Comparison of ENCODE assay signal across 8 mouse cellular contexts in genomic region chr1:55406531-55407375, GRCm38 (mm10). TPM values are rescaled to one million over a fixed set of nuclear protein-coding genes. Genes with fewer than 3 reads are reported as not detected.
DNase-seq lines count a peak whose midpoint lies in the region; ATAC-seq lines count a peak whose summit lies in the region.

No protein-coding gene starts in this region.

- DNase-seq in brain, adult 2 months (ENCODE audit: low read depth, low spot score), result peak; percentile 61
- peak; percentile 51 for DNase-seq in limb, embryonic 10.5 days (ENCODE audit: low spot score)
- DNase-seq in thymus, postnatal 14 days, result peak; percentile 62

- peak overlapping the region; percentile 90 for H3K4me3 ChIP-seq in megakaryocyte, embryonic 14.5 days (replicated peaks)
- peak overlapping the region; percentile 82 for H3K4me3 ChIP-seq in forebrain, embryonic 13.5 days
- H3K4me3 ChIP-seq in hindbrain, embryonic 16.5 days (ENCODE audit: low read length), result peak overlapping the region; percentile 88
- peak overlapping the region; percentile 77 for H3K4me3 ChIP-seq in limb, embryonic 10.5 days
- peak overlapping the region; percentile 74 for H3K4me3 ChIP-seq in midbrain, embryonic 12.5 days

- peak overlapping the region; percentile 96 for H3K4me2 ChIP-seq in forebrain, embryonic 13.5 days
- H3K4me2 ChIP-seq in hindbrain, embryonic 16.5 days (ENCODE audit: low read length), result peak overlapping the region; percentile 96
- H3K4me2 ChIP-seq in midbrain, embryonic 12.5 days (replicated peaks), result peak overlapping the region; percentile 96

- H3K36me3 ChIP-seq in megakaryocyte, embryonic 14.5 days (replicated peaks; ENCODE audit: low read length), result no peaks in the 10 kb centered on the region
- H3K36me3 ChIP-seq in forebrain, embryonic 13.5 days (ENCODE audit: poor library complexity, severe bottlenecking), result no peaks in the 10 kb centered on the region
- no peaks in the 10 kb centered on the region for H3K36me3 ChIP-seq in hindbrain, embryonic 16.5 days (ENCODE audit: control insufficient read depth, insufficient read depth, low read length)
- no peaks in the 10 kb centered on the region for H3K36me3 ChIP-seq in limb, embryonic 10.5 days
- H3K36me3 ChIP-seq in midbrain, embryonic 12.5 days, result no peaks in the 10 kb centered on the region

- H3K27me3 ChIP-seq in megakaryocyte, embryonic 14.5 days (replicated peaks), result peaks cover 43% of the 10 kb centered on the region
- H3K27me3 ChIP-seq in forebrain, embryonic 13.5 days, result 0 out of 2 replicates have a peak, but pooled peaks cover 5% of the 10 kb centered on the region
- H3K27me3 ChIP-seq in hindbrain, embryonic 16.5 days (replicated peaks; ENCODE audit: control insufficient read depth, insufficient read depth, low read length), result no peaks in the 10 kb centered on the region; the same call in 1 of the 2 replicates
- H3K27me3 ChIP-seq in limb, embryonic 10.5 days (ENCODE audit: low read depth, poor library complexity, severe bottlenecking), result peaks cover 46% of the 10 kb centered on the region
- H3K27me3 ChIP-seq in midbrain, embryonic 12.5 days, result peaks cover 21% of the 10 kb centered on the region

- 4% methylated on average over 32 of the region's 35 CpGs for WGBS in forebrain, embryonic 13.5 days
- 3% methylated on average over 34 of the region's 35 CpGs for WGBS in hindbrain, embryonic 16.5 days
- WGBS in limb, embryonic 10.5 days, result 4% methylated on average over 35 of the region's 35 CpGs
- WGBS in midbrain, embryonic 12.5 days, result 4% methylated on average over 33 of the region's 35 CpGs

- H3K27ac ChIP-seq in forebrain, embryonic 13.5 days, result peak overlapping the region; percentile 66
- peak overlapping the region; percentile 87 for H3K27ac ChIP-seq in hindbrain, embryonic 16.5 days (ENCODE audit: low read depth, low read length)
- peak overlapping the region; percentile 79 for H3K27ac ChIP-seq in limb, embryonic 10.5 days
- peak overlapping the region; percentile 76 for H3K27ac ChIP-seq in midbrain, embryonic 12.5 days (replicated peaks)

- 0 out of 2 replicates have a peak, but pooled peaks cover 3% of the 10 kb centered on the region for H3K9me3 ChIP-seq in megakaryocyte, embryonic 14.5 days
- no peaks in the 10 kb centered on the region for H3K9me3 ChIP-seq in forebrain, embryonic 13.5 days (replicated peaks)
- H3K9me3 ChIP-seq in hindbrain, embryonic 16.5 days (ENCODE audit: control insufficient read depth, low read length), result no peaks in the 10 kb centered on the region
- H3K9me3 ChIP-seq in limb, embryonic 10.5 days (replicated peaks), result no peaks in the 10 kb centered on the region
- H3K9me3 ChIP-seq in midbrain, embryonic 12.5 days, result no peaks in the 10 kb centered on the region

- H3K9ac ChIP-seq in forebrain, embryonic 13.5 days, result peak overlapping the region; percentile 85
- peak overlapping the region; percentile 85 for H3K9ac ChIP-seq in hindbrain, embryonic 16.5 days (ENCODE audit: low read depth, low read length)
- peak overlapping the region; percentile 69 for H3K9ac ChIP-seq in midbrain, embryonic 12.5 days (replicated peaks)

- ATAC-seq in megakaryocyte, adult 5-6 weeks (ENCODE audit: poor library complexity, severe bottlenecking), result no peak
- no peak; the same call in 1 of the 2 replicates for ATAC-seq in forebrain, embryonic 13.5 days
- ATAC-seq in hindbrain, embryonic 16.5 days, result peak; percentile 31; the same call in 1 of the 2 replicates
- ATAC-seq in midbrain, embryonic 12.5 days (ENCODE audit: low FRiP score, low read depth), result peak; percentile 24

- peaks cover 20% of the 10 kb centered on the region for H3K4me1 ChIP-seq in megakaryocyte, embryonic 14.5 days
- peaks cover 22% of the 10 kb centered on the region for H3K4me1 ChIP-seq in forebrain, embryonic 13.5 days
- peaks cover 14% of the 10 kb centered on the region for H3K4me1 ChIP-seq in hindbrain, embryonic 16.5 days (ENCODE audit: control insufficient read depth, insufficient read depth, low read depth, low read length)
- peaks cover 20% of the 10 kb centered on the region for H3K4me1 ChIP-seq in limb, embryonic 10.5 days
- peaks cover 14% of the 10 kb centered on the region for H3K4me1 ChIP-seq in midbrain, embryonic 12.5 days

RNA-seq across cellular contexts. Expression of gene Plcl1, which starts 1.0 kb away (rescaled TPM):
- 0.04 TPM in 1 of 2 replicates, not detected in the other for polyA plus RNA-seq in megakaryocyte, embryonic 14.5 days (2012; ENCODE audit: insufficient read depth, low replicate concordance)
- total RNA-seq in megakaryocyte, adult 5-6 weeks (2015), result 1.0 and 1.3 TPM in 2 replicates
- total RNA-seq in megakaryocyte, adult 5-6 weeks (2017), result 0.62 and 2.0 TPM in 2 replicates
- polyA plus RNA-seq in forebrain, embryonic 13.5 days (2015; fragmentation: Nextera tagmentation; extraction: Ambion mirVana), result 4.1 and 4.4 TPM in 2 replicates
- polyA plus RNA-seq in hindbrain, embryonic 16.5 days (2015; fragmentation: Nextera tagmentation; extraction: Ambion mirVana), result 3.7 and 4.1 TPM in 2 replicates
- 0.28 and 0.54 TPM in 2 replicates for polyA plus RNA-seq in limb, embryonic 10.5 days (2016; fragmentation: Nextera tagmentation; extraction: Ambion mirVana)
- 2.2 and 3.6 TPM in 2 replicates for polyA plus RNA-seq in midbrain, embryonic 12.5 days (2016; fragmentation: Nextera tagmentation; extraction: Ambion mirVana)

RNA-seq across cellular contexts. Expression of gene Boll, which starts 43.5 kb away (rescaled TPM):
- polyA plus RNA-seq in megakaryocyte, embryonic 14.5 days (2012; ENCODE audit: insufficient read depth, low replicate concordance), result not detected in 2 replicates
- 0.09 TPM in 1 of 2 replicates, not detected in the other for total RNA-seq in megakaryocyte, adult 5-6 weeks (2015)
- not detected in 2 replicates for total RNA-seq in megakaryocyte, adult 5-6 weeks (2017)
- 0.19 and 0.33 TPM in 2 replicates for polyA plus RNA-seq in forebrain, embryonic 13.5 days (2015; fragmentation: Nextera tagmentation; extraction: Ambion mirVana)
- 0.19 TPM in 1 of 2 replicates, not detected in the other for polyA plus RNA-seq in hindbrain, embryonic 16.5 days (2015; fragmentation: Nextera tagmentation; extraction: Ambion mirVana)
- 0.18 and 0.38 TPM in 2 replicates for polyA plus RNA-seq in limb, embryonic 10.5 days (2016; fragmentation: Nextera tagmentation; extraction: Ambion mirVana)
- 0.28 TPM in 1 of 2 replicates, not detected in the other for polyA plus RNA-seq in midbrain, embryonic 12.5 days (2016; fragmentation: Nextera tagmentation; extraction: Ambion mirVana)

Comparison
In these comparisons a context has a peak if more than half of its experiments do, and no peak if none do; other contexts are left out.
1. ATAC-seq: peak in hindbrain, embryonic 16.5 days (single experiment) and midbrain, embryonic 12.5 days (single experiment); none in megakaryocyte, adult 5-6 weeks (single experiment) and forebrain, embryonic 13.5 days (single experiment).
2. Peak in every context shown above with its lines, with median percentiles within 50 percentile points of each other: H3K4me3 ChIP-seq, DNase-seq, H3K27ac ChIP-seq, H3K4me2 ChIP-seq and H3K9ac ChIP-seq.